Mouse (Mus musculus) T-helper 1 cell (primary cell): Measurements from ENCODE around the gene Tmem120b.

Experiments
- in situ Hi-C: fragments of 300-600 bp; cut with MboI, MseI; formaldehyde crosslinking; loops from one replicate; pipeline ENCODE4 v1.15.1; 2025; ENCODE audit warnings: high pct_unique_total_duplicates

The Tmem120b gene

DNA sequence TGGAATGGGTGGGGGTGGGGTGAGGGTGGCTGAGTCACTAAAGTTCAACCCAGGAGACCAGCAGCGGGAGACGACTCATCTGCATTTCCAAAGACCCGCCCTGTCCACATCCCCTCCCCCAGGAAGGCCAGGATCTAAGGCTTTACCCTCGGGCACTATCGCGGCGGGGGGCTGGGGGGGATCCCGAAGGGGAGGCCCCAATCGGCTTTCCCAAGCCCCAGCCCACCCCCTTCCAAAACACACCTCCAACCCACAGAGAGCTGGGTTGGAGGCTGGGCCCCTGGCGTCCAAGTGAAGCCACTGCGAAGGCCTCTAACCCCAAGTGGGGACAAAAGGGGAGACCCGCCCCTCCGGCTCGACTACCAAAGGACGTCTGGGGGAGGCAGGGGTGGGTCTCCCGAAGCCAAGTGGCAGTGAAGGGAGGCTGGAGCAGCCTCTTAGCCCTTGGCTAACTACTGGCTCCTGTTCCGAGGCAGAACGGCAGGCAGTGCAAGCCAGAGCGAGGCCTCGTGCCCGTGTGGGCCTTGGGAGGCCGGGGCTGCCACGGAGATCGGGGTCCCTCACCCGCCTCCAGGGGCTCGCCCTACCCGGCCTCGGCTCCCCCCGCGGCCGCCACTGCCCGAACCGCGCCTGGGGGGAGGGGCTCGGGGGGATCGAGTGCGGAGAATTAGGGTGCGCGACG lies 70.2 kb downstream of the Tmem120b start:
- in situ Hi-C loops: loop anchor here (10.0 kb wide), 1 partner anchor 74 kb away; the partner anchor contains the start of gene Tmem120b

- in situ Hi-C loops: loop anchor here (10.0 kb wide), 1 partner anchor 74 kb away; the partner anchor contains the start of gene Tmem120b
Observed at GRCm38 (mm10) chr5:123138953-123139721, 70.9 kb downstream of the Tmem120b start.

DNA sequence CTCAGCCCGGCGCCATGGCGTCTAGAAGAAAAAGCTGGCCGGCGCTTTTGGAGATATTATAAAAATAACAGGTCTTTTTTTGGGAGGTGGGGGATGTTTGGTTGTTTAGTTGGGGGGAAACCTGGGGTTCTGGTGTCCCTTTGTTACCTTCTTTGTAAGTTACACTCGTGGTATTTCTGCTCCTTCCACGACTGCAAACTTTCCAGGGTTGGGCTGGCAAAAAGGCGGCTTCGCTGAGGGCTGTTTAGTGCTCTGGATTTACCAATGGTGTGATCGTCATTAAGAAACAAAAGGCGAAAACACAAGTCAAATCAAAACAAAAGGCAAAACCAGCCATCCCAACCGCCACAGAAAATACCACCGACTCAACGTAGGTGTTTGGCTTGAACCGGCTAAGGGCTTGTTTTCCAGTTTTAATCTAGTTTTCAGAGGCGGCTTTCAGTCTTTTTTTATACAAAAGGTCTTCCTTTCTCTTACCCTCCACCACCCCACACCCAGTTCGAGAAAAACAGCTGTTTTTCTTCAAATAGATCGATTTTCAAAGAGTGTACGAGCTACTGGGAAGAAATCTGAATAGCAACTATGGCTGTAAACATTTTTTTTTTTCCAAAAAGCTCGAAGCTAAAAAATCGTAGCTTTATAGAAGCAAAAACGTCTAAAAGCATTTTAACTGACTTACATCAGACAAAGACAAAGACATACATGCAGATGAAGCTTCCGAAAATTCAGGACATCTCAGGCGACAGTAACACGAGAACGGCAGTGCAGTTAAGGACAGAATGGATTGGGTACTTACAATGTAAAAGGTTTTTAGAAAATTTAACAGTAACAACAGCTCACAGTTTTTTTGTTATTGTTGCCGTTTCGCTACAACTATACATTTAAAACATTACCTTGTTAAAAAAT lies 71.8 kb downstream of the Tmem120b start:
- in situ Hi-C loops: loop anchor here (10.0 kb wide), 3 partner anchors 75 to 1695 kb away; partner anchors contain the start of genes Kdm2b and Tmem120b

DNA sequence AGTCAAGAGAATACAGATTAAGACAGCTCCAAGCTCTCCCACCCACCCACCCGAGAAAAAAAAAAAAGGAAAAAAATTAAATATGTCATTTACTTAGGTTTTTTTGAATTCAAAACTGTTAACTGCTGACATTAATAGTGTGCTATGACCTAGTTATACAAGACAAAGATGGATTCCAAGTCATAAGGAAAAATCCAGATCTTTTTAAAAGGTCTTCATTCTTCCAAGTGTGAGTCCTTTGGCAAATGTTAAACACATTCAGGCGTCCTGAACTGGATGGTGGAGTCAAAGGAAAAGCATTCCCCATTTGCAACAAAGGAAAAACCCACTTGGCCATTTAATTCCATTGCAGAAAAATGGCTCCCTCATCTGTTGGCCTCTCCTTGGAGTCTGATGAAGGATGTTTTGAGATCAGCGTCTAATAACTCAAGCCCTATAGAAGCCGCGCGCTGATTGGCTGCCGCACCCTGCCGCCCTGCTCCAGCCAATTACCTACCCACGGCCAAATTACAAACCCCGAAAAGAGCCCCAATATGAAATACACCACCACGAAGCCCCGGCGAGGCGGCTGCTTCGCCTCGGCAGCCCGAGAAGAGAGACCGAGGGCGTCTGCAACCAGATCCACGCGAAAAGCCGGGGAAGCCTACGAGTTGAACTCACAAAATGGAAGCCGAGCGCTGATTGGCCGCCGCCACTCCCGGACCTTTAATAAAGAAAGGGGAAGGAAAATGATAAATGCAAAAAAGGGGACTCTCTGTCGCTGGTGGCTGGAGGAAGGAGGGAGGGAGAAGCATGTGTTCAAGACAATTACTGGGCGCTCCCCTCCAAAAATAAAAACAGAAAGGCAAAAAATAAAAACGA lies 72.7 kb downstream of the Tmem120b start:
- in situ Hi-C loops: loop anchor here (10.0 kb wide), 2 partner anchors 156 to 1696 kb away; partner anchors contain the start of gene Kdm2b

DNA sequence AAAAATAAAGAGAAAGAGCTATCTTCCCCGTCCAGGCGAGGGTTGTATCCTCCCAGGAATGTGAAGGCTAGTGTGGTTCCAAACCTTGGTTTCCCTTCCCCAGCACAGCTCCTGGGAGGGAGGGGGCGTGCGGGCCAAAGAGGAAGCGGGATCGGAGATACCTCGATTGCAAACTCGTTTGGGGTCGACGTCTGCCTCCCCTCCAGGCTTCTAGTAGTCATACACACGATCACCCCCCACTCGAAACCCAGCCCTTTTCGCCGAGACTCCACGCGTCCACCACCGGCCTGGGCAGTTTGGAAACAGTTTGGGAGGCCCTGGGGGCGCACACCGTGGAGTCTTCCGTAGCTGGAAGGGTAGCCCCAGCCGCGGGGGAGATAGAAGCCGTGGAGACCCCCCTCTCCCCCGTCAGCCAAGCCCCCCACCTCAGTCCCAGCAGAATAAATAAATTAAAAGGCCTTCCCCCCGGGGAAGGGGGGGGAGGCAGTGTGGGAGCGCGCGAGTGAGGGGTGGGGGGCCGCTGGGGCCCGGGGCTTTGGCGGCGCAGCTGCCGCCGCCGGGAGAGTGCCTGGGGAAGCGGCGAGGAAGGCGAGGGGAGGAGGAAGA lies 73.4 kb downstream of the Tmem120b start:
- in situ Hi-C loops: loop anchor here (10.0 kb wide), 2 partner anchors 157 to 1697 kb away; partner anchors contain the start of gene Kdm2b

GRCm38 (mm10) chr5:123142161-123143157 lies 74.2 kb downstream of the Tmem120b start, which contains the start of gene Setd1b:
Gene Setd1b, plus strand, starts transcription at chr5:123142193.
- in situ Hi-C loops: loop anchor here (10.0 kb wide), 2 partner anchors 158 to 1698 kb away; partner anchors contain the start of gene Kdm2b

DNA sequence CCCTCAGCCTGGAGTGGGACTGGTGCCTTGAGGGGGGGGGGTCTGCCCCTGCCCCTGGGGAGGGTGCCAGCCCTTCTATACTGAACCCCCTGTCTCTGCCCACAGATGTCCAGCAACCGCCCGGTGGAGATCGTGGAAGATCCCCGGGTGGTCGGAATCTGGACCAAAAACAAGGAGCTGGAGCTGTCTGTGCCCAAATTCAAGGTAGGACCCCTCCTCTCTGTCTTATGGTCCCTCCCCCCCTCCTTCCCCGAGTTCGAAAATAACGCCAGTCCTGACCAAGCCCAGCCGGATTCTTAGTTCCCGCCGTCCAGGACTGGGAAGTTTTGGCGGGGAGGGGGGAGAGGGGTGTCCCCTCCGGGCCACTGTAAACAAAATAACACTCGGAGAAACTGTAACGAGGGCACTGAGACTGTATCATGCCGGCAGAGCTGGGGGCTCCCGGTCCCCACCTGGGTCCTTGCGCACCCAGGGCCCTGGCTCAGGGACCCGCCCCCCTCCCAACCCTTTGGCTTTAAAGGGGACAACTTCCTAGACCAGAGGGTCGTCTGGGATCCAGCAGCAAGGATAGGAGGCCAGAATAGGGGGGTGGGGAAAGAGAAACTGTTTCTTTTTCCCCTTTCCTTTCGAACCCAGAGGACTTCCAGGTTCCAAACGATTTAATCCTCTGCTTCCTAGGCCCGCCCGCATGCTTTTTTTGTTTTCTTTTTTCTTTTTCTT lies 75.2 kb downstream of the Tmem120b start:
- in situ Hi-C loops: loop anchor here (10.0 kb wide), 2 partner anchors 159 to 1699 kb away; partner anchors contain the start of gene Kdm2b

DNA sequence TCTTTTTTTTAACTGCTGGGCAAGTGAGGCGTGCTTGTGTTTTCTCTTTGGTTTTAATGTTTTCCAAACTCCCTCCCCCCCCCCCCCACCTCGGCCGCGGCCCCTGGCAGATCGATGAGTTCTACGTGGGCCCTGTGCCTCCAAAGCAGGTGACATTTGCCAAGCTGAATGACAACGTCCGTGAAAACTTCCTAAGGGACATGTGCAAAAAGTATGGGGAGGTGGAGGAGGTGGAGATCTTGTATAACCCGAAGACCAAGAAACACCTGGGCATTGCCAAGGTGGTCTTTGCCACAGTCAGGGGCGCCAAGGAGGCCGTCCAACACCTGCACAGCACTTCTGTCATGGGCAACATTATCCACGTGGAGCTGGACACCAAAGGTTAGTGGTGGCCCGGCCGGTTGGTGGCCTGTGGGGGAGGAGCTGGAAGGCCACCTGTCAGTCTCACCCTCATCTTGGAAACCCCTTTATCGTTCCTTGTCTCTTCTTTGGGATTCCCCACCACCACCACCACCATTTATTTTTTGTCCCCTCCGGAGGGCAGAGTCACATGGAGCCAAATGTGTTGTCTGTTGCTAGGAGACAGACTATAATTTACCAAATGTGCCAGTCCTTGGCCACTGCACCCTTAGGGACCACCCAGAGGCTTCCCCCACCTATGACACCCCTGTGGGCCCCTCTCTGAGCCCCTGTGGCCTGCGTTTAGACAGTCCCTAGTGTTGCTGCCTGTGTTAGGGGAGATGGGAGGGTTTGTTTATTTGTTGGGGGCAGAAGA lies 75.9 kb downstream of the Tmem120b start:
- in situ Hi-C loops: loop anchor here (10.0 kb wide), 2 partner anchors 159 to 1699 kb away; partner anchors contain the start of gene Kdm2b

- in situ Hi-C loops: loop anchor here (10.0 kb wide), 2 partner anchors 160 to 1700 kb away; partner anchors contain the start of gene Kdm2b
Observed at GRCm38 (mm10) chr5:123144746-123145590, 76.8 kb downstream of the Tmem120b start.

GRCm38 (mm10) chr5:123146357-123146756 lies 78.1 kb downstream of the Tmem120b start:
- in situ Hi-C loops: loop anchor here (10.0 kb wide), 2 partner anchors 162 to 1702 kb away; partner anchors contain the start of gene Kdm2b

- in situ Hi-C loops: loop anchor here (10.0 kb wide), 2 partner anchors 163 to 1703 kb away; partner anchors contain the start of gene Kdm2b
Observed at GRCm38 (mm10) chr5:123147569-123147968, 79.4 kb downstream of the Tmem120b start.

DNA sequence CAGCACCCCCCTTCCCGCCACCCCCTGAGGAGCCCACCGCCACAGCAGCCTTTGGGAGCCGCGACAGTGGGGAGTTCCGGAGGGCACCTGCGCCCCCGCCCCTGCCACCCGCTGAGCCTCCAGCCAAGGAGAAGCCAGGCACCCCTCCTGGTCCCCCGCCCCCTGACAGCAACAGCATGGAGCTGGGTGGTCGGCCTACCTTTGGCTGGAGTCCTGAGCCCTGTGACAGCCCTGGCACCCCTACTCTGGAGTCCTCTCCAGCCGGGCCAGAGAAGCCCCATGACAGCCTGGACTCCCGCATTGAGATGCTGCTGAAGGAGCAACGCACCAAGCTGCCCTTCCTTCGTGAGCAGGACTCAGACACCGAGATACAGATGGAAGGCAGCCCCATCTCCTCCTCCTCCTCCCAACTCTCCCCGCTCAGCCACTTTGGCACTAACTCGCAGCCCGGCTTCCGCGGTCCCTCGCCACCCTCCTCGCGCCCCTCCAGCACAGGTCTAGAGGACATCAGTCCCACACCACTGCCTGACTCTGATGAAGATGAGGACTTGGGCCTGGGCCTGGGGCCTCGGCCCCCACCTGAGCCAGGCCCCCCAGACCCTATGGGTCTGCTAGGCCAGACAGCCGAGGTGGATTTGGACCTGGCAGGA lies 80.0 kb downstream of the Tmem120b start:
- in situ Hi-C loops: loop anchor here (10.0 kb wide), 2 partner anchors 163 to 1703 kb away; partner anchors contain the start of gene Kdm2b

DNA sequence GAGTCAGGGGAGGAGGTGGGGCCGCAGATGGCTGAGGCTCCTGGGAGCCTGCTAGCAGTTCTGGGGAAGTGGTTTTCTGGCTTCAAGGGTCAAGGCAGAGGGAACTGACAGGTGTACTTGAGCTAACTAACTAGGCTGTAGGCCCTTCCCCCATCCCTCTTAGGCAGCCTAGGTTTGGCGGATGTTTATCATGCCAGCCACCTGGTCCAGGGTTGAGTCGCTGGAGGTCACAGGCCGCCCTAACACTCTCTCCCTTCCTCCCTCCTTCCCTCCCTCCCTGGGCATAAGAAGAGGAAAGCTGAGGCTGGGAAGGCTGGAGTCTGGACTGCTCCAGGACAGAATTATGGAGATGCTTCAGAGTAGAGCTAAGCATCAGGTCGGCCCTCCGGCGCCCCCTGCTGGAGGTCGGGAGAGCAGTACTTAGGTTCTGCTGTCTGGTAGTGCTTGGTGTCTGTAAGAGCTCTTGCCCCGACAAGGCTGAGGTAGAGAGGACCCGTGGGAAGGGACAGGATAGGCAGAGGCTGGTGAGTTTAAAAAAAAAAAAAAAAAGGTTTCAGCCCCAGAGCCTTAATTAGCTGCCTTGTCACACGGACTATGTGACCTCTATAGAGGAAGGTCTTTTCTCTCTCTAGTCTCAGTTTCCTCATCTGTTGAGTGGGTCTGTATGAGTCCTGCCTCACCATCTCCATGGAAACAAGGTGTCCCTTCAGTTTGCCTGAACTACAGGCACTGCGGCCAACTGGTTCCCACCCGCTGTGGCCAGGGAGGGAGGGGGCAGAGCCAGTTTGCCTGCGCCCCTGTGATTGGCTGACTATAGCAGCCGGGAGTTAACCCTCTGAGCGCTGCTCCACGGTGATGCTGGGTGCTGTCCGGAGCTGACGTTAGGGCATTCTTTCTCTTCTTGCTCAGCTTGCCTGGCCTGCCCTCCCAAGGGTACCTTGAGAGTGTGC lies 81.5 kb downstream of the Tmem120b start:
- in situ Hi-C loops: loop anchor here (10.0 kb wide), 2 partner anchors 165 to 1705 kb away; partner anchors contain the start of gene Kdm2b

GRCm38 (mm10) chr5:123150641-123151040 lies 82.4 kb downstream of the Tmem120b start:
- in situ Hi-C loops: no loop called here
